Mouse (Mus musculus) C2C12 (cell line): ENCODE measurements at regions not wholly inside any gene's neighbourhood (a gene's known extent, or its start where the extent isn't known, plus 50 kb on each side); places are given as distances from the start of the nearest gene placed in this dataset.

ENCODE experiments used
- H3K27me3 ChIP-seq: one replicate; pipeline ENCODE4 v1.6.1; 2011; ENCODE audit not compliant: control insufficient read depth, insufficient read depth, insufficient read length
- H3K36me3 ChIP-seq: one replicate; pipeline ENCODE4 v1.6.1; 2011; ENCODE audit not compliant: control insufficient read depth, insufficient read depth
- H3K4me3 ChIP-seq: one replicate; pipeline ENCODE4 v1.5.1; 2011; ENCODE audit warnings: mild to moderate bottlenecking, control low read depth; ENCODE audit not compliant: poor library complexity, insufficient read depth, severe bottlenecking
- H3K79me2 ChIP-seq: one replicate; pipeline ENCODE4 v1.6.1; 2011; ENCODE audit not compliant: control insufficient read depth, insufficient read depth
- H3K79me3 ChIP-seq: one replicate; pipeline ENCODE4 v1.6.1; 2011; ENCODE audit warnings: low read depth, control low read depth
- H3ac ChIP-seq: one replicate; pipeline ENCODE3; 2011; ENCODE audit warnings: low read depth; ENCODE audit not compliant: control insufficient read depth, insufficient read length
- CEBPB ChIP-seq: IDR thresholded peaks from one replicate; pipeline ENCODE4 v1.6.1; 2011; ENCODE audit warnings: low read depth, mild to moderate bottlenecking, control low read depth, moderate library complexity
- CTCF ChIP-seq: IDR thresholded peaks from one replicate; pipeline ENCODE4 v1.5.1; 2011; ENCODE audit not compliant: control insufficient read depth, insufficient read depth, insufficient read length
- FOSL1 ChIP-seq: IDR thresholded peaks from one replicate; pipeline ENCODE4 v1.8.0; 2011; ENCODE audit warnings: mild to moderate bottlenecking, low read length; ENCODE audit not compliant: poor library complexity, insufficient read depth, severe bottlenecking
- MAX ChIP-seq: IDR thresholded peaks from one replicate; pipeline ENCODE4 v1.6.1; 2011; ENCODE audit warnings: mild to moderate bottlenecking, control low read depth
- MYOD1 ChIP-seq: IDR thresholded peaks from one replicate; pipeline ENCODE4 v1.6.1; 2011; ENCODE audit warnings: low read depth; ENCODE audit not compliant: control insufficient read depth, insufficient read length
- MYOG ChIP-seq: IDR thresholded peaks from one replicate; pipeline ENCODE4 v1.6.1; 2011; ENCODE audit not compliant: control insufficient read depth, insufficient read length; ENCODE audit errors: extremely low read depth
- USF1 ChIP-seq: IDR thresholded peaks from one replicate; pipeline ENCODE4 v1.6.1; 2011; ENCODE audit warnings: low read depth, mild to moderate bottlenecking, control low read depth, moderate library complexity

GRCm38 (mm10) chr4:142776711-142777411 lies 435.9 kb downstream of the Prdm2 start:
- no peaks in the 10 kb centered on the region for H3K36me3 ChIP-seq
- no peaks in the 10 kb centered on the region for H3K27me3 ChIP-seq
- H3K79me2 ChIP-seq, result no peaks in the 10 kb centered on the region
- TF ChIP-seq CTCF (no peak), MAX (no peak), USF1 (no peak), MYOG (no peak), FOSL1 (no peak), MYOD1 (no peak), CEBPB (no peak)
- no peaks in the 10 kb centered on the region for H3K79me3 ChIP-seq
- no peak overlapping the region for H3ac ChIP-seq
- no peak overlapping the region for H3K4me3 ChIP-seq

GRCm38 (mm10) chr4:142775023-142775422 lies 437.8 kb downstream of the Prdm2 start:
- H3K36me3 ChIP-seq, result no peaks in the 10 kb centered on the region
- no peak overlapping the region for H3ac ChIP-seq
- H3K79me2 ChIP-seq, result no peaks in the 10 kb centered on the region
- H3K79me3 ChIP-seq, result no peaks in the 10 kb centered on the region
- H3K4me3 ChIP-seq, result no peak overlapping the region
- H3K27me3 ChIP-seq, result no peaks in the 10 kb centered on the region
- TF ChIP-seq MYOG (no peak), FOSL1 (no peak), CTCF (no peak), MYOD1 (no peak), MAX (no peak), USF1 (no peak), CEBPB (no peak)

DNA sequence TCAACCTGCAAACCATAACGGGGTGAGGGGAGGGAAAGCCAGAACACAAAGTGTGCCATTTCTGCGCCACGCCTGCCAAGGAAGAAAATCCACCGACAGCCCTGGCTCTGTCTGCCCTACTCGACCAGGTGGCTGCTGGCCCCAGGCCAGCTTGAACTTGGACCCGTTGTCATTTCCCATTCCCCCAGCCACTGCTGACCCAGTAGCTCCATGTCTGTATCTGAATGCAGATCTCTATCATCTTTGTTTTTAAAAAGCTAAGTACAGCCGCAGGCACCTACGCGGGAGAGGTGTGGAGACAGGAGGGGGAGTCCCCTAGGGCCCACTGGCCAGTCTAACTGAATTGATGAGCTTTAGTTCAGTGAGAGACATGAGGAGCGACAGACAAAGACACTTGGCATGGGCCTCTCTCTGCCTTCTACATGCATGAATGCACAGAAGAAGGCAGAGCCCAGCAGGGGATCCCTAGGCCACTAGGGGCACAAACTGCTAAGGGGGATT lies 439.1 kb downstream of the Prdm2 start:
- TF ChIP-seq CEBPB, result no peak
- Histone ChIP-seq H3ac (no peak overlapping the region), H3K79me3 (no peaks in the 10 kb centered on the region), H3K36me3 (no peaks in the 10 kb centered on the region), H3K4me3 (no peak overlapping the region), H3K79me2 (no peaks in the 10 kb centered on the region), H3K27me3 (no peaks in the 10 kb centered on the region)

- Histone ChIP-seq H3K79me2 (no peaks in the 10 kb centered on the region), H3K27me3 (no peaks in the 10 kb centered on the region), H3ac (no peak overlapping the region), H3K36me3 (no peaks in the 10 kb centered on the region), H3K4me3 (no peak overlapping the region), H3K79me3 (no peaks in the 10 kb centered on the region)
- TF ChIP-seq MYOG (no peak), CEBPB (no peak), FOSL1 (no peak), MYOD1 (no peak), MAX (no peak), CTCF (no peak), USF1 (no peak)
Observed at GRCm38 (mm10) chr4:142772751-142773455, 439.9 kb downstream of the Prdm2 start.

DNA sequence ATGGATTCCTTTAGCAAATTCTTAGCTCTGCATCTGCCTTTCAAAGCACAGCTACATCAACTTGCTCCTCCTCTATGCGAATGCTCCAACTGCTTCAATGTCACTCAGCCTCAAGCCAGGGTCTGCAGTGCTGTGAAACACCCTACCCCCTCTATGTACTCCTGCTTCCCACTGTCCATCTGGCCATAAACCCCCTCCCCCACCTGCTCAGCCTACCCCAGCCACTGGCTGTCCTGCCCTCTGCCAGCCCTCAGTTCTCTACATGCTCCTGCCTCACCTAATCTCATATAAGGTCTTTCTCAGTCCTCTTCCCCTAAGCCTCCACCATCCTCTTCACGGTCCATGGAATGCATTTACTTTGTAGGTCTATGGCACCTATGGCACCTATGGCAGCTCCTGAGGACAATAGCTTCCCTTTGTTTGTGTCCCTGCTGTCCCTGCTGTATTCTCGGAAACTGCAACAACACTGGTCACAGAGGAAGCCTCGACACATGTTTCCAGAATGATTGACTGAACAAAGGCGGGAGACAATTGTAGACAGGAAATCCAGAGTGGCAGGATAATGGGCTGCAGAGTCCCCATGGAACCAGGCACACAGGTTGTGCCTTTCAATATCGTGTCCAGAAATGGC lies 441.2 kb downstream of the Prdm2 start:
- H3K79me3 ChIP-seq, result no peaks in the 10 kb centered on the region
- TF ChIP-seq CEBPB (no peak), MAX (no peak), MYOD1 (no peak), CTCF (no peak), USF1 (no peak), FOSL1 (no peak), MYOG (no peak)
- H3K4me3 ChIP-seq, result no peak overlapping the region
- no peaks in the 10 kb centered on the region for H3K79me2 ChIP-seq
- H3K27me3 ChIP-seq, result no peaks in the 10 kb centered on the region
- H3K36me3 ChIP-seq, result no peaks in the 10 kb centered on the region
- no peak overlapping the region for H3ac ChIP-seq

DNA sequence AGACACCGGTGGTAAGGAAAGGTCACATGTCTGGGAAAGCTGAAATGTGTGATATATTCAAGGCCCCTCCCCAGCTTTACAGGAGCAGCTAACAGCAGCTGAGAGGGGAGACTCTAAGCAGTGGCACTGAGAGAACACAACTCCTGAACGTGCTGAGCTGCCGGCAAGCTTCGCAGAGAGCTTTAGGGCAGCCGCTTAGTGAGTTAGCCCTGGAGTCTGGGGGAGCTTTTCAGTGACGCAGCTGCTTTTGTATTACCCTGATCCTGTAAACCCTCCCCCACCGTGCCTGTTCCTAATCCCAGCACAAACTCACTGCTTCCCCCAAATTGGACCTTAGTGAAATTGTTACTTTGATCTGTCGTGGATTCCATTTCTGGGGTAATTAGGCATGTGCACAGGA lies 442.6 kb downstream of the Prdm2 start:
- Histone ChIP-seq H3K27me3 (no peaks in the 10 kb centered on the region), H3K79me3 (no peaks in the 10 kb centered on the region), H3ac (no peak overlapping the region), H3K79me2 (no peaks in the 10 kb centered on the region), H3K36me3 (no peaks in the 10 kb centered on the region), H3K4me3 (no peak overlapping the region)
- TF ChIP-seq MYOD1 (no peak), CTCF (no peak), CEBPB (no peak), MYOG (no peak), MAX (no peak), FOSL1 (no peak), USF1 (no peak)
